Mouse (Mus musculus): ENCODE results near the gene Sec61g. TPM values are rescaled to one million over a fixed set of nuclear protein-coding genes. Genes with fewer than 3 reads are reported as not detected.
"Not testable (repeated sequence)": the region's sequence is repeated elsewhere in the genome, so short reads cannot be mapped to it uniquely, and the experiment has no call there.

Gene Sec61g
- 37.4 and 38.9 TPM in 2 replicates for polyA plus RNA-seq (2016; fragmentation: Nextera tagmentation; extraction: Ambion mirVana)

DNA sequence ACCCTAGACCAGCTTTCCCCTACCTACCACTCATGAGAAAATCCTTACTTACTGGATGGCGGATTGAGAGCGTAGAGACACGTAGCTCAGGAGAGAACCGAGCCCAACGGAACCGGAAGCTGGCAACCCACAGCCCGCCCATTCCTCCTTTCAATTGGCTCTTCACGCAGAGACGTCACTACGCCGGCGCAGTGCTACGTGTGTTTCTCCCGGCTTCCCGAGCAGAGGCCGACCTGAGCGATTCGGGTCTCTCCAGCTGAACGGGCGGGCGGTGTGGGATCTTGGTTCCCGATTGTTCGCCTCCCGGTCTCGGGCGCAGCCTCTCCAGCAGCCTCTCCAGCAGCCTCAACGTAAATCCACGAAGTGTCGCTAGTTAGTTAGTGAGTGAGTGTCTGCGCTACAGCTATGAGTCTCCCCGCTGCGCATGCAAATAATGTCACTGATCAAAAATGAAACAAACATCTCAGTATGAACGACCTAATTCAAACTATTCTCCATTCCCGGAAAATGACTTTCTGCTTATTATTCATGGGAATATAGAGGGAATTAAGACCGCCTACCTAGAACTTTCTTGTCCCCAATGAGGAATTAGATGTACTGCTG is at the start of gene Sec61g:
TSS of gene Sec61g (minus strand) at position 433 of the 603 bp plus-strand sequence.
- DNase-seq (ENCODE audit: low spot score), result peak; percentile 97
- Histone ChIP-seq H3K4me1 (peaks cover 6% of the 10 kb centered on the region), H3K27me3 (ENCODE audit: insufficient read depth, poor library complexity, severe bottlenecking) (no peaks in the 10 kb centered on the region), H3K36me3 (peaks cover 29% of the 10 kb centered on the region), H3K9me3 (no peaks in the 10 kb centered on the region), H3K27ac (peak within 1 kb of the TSS; percentile 96), H3K4me3 (peak within 1 kb of the TSS; percentile 88)
- under 1% methylated on average over 35 of the region's 35 CpGs for WGBS

DNA sequence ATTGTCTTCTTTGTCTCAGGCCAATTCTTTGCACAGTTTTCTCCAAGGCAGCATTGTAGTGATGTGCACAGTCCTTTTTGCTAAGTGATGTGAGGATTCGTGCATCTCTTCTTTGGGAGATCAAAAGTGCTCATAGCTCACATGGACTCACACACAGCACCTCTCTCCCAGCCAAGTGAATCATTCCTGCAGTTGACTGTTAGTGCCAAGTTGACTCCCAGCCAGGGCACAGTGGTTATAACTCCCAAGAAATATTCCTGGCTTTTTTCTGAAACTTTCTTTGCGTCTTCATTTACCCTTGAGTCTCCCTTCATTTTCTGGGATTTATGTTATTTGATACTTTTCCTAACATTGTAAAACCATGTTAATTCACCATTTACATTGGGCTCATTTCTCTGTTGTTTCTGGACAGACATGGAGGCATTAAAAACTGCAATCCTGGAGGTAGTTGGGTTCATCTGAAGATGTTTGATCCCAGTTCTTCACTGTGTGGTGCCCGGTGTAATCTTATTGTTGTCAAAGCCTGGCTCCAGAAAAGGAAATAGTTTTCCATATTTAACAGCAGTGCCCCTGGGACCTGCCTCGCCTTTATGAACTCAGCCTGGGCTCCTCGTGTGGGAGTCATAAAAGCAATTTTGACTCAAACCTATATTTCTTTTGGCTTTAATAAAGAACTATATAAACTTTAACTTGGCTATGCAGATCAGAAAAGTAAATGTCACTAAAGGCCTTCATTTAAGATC is 38.3 kb upstream of the Sec61g start:
- 73% methylated on average over 5 of the region's 5 CpGs for WGBS
- H3K4me3 ChIP-seq, result no peak overlapping the region
- no peaks in the 10 kb centered on the region for H3K9me3 ChIP-seq
- no peak for DNase-seq (ENCODE audit: low spot score)
- H3K27ac ChIP-seq, result no peak overlapping the region
- no peaks in the 10 kb centered on the region for H3K4me1 ChIP-seq
- no peaks in the 10 kb centered on the region for H3K27me3 ChIP-seq (ENCODE audit: insufficient read depth, poor library complexity, severe bottlenecking)
- no peaks in the 10 kb centered on the region for H3K36me3 ChIP-seq

DNA sequence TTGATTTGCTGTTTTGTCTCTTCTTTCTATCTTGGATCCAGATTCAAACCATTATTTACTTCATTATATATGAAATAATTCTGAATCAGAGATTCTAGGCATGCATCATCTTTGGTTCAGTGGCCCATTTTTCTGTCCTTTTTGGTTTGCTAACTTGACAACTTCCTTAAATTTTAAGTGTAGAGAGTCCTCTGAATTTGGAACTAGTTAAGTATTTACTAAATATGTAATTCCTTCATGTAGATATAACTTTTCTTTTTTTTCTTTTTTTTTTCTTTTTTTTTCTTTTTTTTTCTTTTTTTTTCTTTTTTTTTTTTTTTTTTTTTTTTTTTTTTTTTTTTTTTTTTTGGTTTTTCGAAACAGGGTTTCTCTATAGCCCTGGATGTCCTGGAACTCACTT is 29.1 kb upstream of the Sec61g start:
- no peaks in the 10 kb centered on the region for H3K4me1 ChIP-seq
- no peaks in the 10 kb centered on the region for H3K9me3 ChIP-seq
- DNase-seq (ENCODE audit: low spot score), result no peak
- H3K27ac ChIP-seq, result no peak overlapping the region
- WGBS, result 100% methylated on average over 1 of the region's 1 CpGs
- H3K36me3 ChIP-seq, result no peaks in the 10 kb centered on the region
- no peak overlapping the region for H3K4me3 ChIP-seq
- no peaks in the 10 kb centered on the region for H3K27me3 ChIP-seq (ENCODE audit: insufficient read depth, poor library complexity, severe bottlenecking)

DNA sequence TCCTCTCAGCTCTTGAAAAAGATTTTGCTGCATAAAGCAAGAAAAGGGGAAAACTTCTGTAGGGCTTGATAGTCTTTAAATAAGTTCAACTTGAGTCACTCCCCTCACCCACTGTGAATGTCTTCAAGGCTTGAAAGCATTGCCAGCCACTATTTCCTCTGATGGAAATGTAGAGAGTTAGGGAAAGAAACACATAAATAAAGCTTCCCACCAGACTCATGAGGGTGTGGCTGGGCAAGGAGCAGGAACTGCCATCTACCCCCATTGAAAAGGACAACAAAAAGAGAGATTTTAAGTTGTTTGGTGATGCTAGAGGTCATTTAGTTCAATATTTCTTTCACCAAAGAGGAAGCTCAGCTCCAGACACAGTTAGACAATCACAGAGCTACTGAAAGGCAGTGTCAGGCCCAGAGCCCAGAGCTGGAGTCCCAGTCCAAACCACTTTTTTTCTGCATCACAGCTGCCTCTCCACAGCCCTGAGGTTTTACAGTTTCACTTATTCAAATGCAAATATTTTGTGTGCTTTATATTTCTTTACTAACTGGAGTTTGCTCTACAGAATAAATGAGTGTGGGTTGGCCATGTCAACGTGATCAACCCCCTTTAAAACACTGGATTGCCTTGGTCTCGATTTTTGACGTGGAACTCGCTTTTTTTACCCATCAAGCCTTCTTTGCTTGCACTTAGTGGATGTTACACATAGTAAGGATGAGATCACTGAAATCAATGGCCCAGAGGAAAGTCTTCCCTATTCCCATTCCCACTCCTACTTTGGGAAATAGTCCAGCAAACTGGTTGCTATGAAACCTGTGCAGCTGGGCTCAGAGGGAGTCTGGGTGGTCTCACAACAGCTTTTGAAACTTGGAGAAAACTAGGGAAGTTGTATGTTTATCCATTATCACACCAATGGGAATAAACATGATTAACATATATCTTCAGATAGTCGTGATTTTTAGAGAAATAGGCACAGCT is 26.6 kb upstream of the Sec61g start:
- WGBS, result 77% methylated on average over 5 of the region's 5 CpGs

DNA sequence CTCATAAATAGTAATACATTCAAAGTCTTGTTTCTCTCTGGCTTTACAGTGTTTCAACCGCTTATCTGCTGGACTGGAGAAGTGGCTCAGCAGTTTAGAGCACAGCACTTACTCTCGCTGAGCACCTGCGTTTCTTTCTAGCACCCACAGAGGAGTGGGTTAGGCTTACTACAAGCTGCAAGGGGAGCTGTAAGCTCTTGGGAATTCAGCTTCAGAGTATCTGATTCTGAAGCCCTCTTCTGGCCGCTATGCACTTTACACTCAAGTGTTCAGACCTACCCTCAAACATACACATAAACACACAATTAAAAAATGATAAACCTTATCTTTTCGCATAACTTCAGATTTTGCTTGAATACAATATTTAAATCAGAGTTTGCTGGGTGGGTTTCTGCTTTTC is 24.6 kb upstream of the Sec61g start:
- Histone ChIP-seq H3K27me3 (ENCODE audit: insufficient read depth, poor library complexity, severe bottlenecking) (no peaks in the 10 kb centered on the region), H3K4me3 (no peak overlapping the region), H3K27ac (no peak overlapping the region), H3K36me3 (no peaks in the 10 kb centered on the region), H3K9me3 (no peaks in the 10 kb centered on the region), H3K4me1 (no peaks in the 10 kb centered on the region)
- 18% methylated on average over 5 of the region's 5 CpGs for WGBS
- no peak for DNase-seq (ENCODE audit: low spot score)

More for the DNA sequence above, 26.6 kb upstream of the Sec61g start:
- Histone ChIP-seq H3K36me3 (no peaks in the 10 kb centered on the region), H3K4me1 (no peaks in the 10 kb centered on the region), H3K4me3 (no peak overlapping the region), H3K27me3 (ENCODE audit: insufficient read depth, poor library complexity, severe bottlenecking) (no peaks in the 10 kb centered on the region), H3K9me3 (no peaks in the 10 kb centered on the region), H3K27ac (no peak overlapping the region)
- no peak for DNase-seq (ENCODE audit: low spot score)

DNA sequence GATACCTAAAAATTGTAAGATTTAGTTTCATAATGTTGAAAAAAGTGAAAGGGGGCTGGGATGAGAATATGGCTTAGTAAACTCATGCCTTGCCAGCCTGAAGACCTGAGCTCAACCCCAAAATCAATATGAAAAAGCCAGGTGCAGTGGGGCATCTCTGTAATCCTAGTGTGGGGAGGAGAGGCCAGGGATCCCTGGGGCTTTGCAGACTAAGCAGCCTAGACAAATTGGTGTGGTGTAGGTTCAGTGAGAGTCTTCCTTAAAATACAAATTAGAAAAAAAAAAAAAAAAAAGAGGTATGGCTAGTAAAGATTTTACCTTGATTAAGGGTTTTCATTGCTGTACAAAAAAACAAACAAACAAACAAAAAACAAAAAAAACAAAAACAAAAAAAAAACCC is 20.6 kb upstream of the Sec61g start:
- DNase-seq (ENCODE audit: low spot score), result no peak
- H3K27ac ChIP-seq, result no peak overlapping the region

DNA sequence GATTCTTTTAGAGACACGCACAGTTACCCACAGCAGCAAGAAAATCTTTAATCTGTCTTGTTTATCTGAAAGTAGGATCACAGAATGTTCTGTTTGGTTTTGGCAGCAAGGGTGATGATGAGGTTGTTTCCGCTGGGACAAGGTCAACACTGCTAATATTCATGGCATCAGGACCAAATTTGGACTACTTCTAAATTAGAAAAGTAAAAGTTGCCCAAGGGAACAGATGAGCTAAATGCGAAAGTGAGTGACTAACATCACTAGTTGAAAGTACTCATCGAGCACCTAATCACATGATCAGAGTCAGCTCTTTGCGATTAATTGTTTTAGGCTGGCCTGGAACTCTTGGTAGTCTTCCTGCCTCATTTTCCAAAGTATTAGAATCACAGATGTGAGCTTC is 20.1 kb upstream of the Sec61g start:
- no peak overlapping the region for H3K4me3 ChIP-seq
- DNase-seq (ENCODE audit: low spot score), result no peak
- H3K27ac ChIP-seq, result no peak overlapping the region
- no peaks in the 10 kb centered on the region for H3K27me3 ChIP-seq (ENCODE audit: insufficient read depth, poor library complexity, severe bottlenecking)
- H3K9me3 ChIP-seq, result no peaks in the 10 kb centered on the region
- no peaks in the 10 kb centered on the region for H3K4me1 ChIP-seq
- WGBS, result 87% methylated on average over 5 of the region's 5 CpGs
- no peaks in the 10 kb centered on the region for H3K36me3 ChIP-seq

More for the DNA sequence above, 20.6 kb upstream of the Sec61g start:
- Histone ChIP-seq H3K4me1 (no peaks in the 10 kb centered on the region), H3K9me3 (no peaks in the 10 kb centered on the region), H3K36me3 (no peaks in the 10 kb centered on the region), H3K27me3 (ENCODE audit: insufficient read depth, poor library complexity, severe bottlenecking) (no peaks in the 10 kb centered on the region), H3K4me3 (no peak overlapping the region)

DNA sequence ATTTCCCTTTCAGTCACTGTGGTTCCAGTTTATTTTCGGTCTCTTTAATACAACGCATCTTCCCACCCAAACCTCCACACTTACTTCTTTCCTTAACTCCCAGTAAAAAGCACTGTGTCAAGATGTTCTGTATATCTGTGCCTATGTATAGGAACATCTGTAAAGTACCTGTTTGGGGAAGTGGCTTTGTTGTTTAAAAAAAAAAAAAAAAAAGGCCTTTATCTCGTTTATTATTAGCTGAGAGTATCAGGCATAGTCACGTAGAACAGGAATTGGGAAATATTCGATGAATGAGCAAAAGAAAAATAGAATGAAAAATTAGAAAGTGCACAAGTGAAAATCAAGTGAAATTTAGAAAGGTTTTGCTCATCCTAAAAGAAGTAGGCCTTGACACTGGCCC is 19.5 kb upstream of the Sec61g start:
- DNase-seq (ENCODE audit: low spot score), result no peak
- H3K27me3 ChIP-seq (ENCODE audit: insufficient read depth, poor library complexity, severe bottlenecking), result no peaks in the 10 kb centered on the region
- no peaks in the 10 kb centered on the region for H3K9me3 ChIP-seq
- WGBS, result 82% methylated on average over 5 of the region's 5 CpGs
- H3K27ac ChIP-seq, result no peak overlapping the region
- H3K4me1 ChIP-seq, result no peaks in the 10 kb centered on the region
- H3K4me3 ChIP-seq, result no peak overlapping the region
- no peaks in the 10 kb centered on the region for H3K36me3 ChIP-seq

DNA sequence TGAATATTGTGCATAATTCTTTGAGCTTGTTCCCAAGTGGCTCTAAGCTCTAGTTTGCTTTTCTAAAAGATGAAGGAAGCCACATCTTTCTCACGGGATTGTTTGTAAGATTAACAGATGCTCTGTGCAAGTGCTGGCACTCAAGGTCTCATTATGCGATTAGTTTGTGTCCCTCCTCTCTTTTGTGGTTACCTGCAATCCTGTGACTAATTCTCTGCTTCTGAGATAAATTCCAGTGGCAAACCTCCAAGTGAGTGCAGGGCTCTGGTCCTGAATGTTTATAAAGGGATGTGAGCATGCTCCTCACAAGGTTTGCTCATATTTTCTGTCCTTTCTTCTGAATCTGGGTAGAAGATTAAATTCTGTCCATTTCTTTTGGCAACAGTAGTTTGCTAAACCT is 18.2 kb upstream of the Sec61g start:
- Histone ChIP-seq H3K4me1 (no peaks in the 10 kb centered on the region), H3K9me3 (no peaks in the 10 kb centered on the region), H3K27me3 (ENCODE audit: insufficient read depth, poor library complexity, severe bottlenecking) (no peaks in the 10 kb centered on the region), H3K4me3 (no peak overlapping the region), H3K27ac (no peak overlapping the region), H3K36me3 (no peaks in the 10 kb centered on the region)
- DNase-seq (ENCODE audit: low spot score), result no peak
- WGBS, result 75% methylated on average over 2 of the region's 2 CpGs

DNA sequence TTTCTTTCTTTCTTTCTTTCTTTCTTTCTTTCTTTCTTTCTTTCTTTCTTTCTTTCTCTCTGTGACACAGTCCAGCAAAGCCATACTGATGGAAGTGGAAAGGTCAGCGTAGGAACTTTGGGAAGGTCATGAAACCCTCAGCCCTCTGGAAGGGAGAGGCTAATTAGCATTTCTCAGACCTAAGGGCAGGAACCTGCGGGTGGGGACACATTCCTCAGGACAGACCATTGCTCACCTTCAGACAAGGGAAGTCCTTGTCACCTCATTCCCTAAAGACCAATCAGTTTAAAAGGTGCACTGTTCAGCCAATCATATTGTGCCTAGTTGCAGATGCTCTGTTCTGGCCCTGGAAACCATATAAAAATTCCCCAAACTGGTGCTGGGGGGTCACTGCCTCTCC is 17.4 kb upstream of the Sec61g start:
- Histone ChIP-seq H3K27ac (no peak overlapping the region), H3K27me3 (ENCODE audit: insufficient read depth, poor library complexity, severe bottlenecking) (no peaks in the 10 kb centered on the region), H3K9me3 (no peaks in the 10 kb centered on the region), H3K4me3 (no peak overlapping the region), H3K4me1 (no peaks in the 10 kb centered on the region), H3K36me3 (no peaks in the 10 kb centered on the region)
- no peak for DNase-seq (ENCODE audit: low spot score)
- WGBS, result 54% methylated on average over 2 of the region's 2 CpGs

DNA sequence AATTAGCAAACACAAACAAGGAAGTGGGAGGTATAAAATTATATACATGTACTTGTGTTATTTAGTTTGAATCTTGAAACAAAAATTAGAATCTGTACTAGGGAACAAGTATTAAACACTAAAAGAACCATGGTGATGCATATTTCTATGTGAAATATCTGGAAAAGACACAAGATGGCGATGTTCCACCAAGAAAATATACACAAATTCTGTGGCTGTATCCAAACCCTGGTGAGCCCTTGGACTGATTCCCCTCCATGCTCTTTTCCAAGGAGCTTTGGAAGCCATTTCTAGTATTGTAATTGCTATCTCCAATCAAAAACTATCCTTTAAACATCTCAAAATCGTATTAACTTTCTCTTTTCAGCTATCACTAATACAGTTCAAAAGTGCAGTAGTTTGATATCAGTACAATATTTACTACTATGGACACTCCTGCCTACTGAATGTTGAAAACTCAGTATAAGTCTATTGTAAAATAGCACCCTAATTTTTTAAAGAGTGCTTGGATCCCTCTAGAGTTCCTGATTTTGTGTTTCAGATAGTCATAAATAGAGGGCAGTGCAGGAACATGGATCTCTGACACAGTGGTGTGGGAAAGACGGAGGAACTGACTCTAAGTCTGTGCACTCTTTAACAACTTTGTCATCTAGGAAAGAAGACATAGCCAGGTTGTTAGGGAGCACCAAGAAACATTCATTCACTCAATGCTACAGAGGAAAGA is 16.8 kb upstream of the Sec61g start:
- Histone ChIP-seq H3K27ac (no peak overlapping the region), H3K36me3 (no peaks in the 10 kb centered on the region), H3K27me3 (ENCODE audit: insufficient read depth, poor library complexity, severe bottlenecking) (no peaks in the 10 kb centered on the region), H3K4me1 (no peaks in the 10 kb centered on the region), H3K4me3 (no peak overlapping the region), H3K9me3 (no peaks in the 10 kb centered on the region)
- DNase-seq (ENCODE audit: low spot score), result no peak
- 35% methylated on average over 3 of the region's 3 CpGs for WGBS

DNA sequence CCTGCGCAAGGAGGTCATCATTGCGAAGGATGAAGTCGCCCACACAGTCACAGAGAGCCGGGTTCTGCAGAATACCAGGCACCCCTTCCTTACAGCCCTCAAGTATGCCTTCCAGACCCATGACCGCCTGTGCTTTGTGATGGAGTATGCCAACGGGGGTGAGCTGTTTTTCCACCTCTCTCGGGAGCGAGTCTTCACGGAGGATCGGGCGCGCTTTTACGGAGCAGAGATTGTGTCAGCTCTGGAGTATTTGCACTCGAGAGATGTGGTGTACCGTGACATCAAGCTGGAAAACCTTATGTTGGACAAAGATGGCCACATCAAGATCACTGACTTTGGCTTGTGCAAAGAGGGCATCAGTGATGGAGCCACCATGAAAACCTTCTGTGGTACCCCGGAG is 6.8 kb upstream of the Sec61g start:
- not testable (repeated sequence) for H3K27me3 ChIP-seq (ENCODE audit: insufficient read depth, poor library complexity, severe bottlenecking); DNase-seq (ENCODE audit: low spot score); H3K4me3 ChIP-seq; H3K36me3 ChIP-seq; H3K9me3 ChIP-seq; H3K27ac ChIP-seq; H3K4me1 ChIP-seq
- 92% methylated on average over 16 of the region's 16 CpGs for WGBS

Measured in heart, embryonic 10.5 days (tissue).